15 mouse cellular contexts compared by ENCODE assay signal in the genomic region with DNA sequence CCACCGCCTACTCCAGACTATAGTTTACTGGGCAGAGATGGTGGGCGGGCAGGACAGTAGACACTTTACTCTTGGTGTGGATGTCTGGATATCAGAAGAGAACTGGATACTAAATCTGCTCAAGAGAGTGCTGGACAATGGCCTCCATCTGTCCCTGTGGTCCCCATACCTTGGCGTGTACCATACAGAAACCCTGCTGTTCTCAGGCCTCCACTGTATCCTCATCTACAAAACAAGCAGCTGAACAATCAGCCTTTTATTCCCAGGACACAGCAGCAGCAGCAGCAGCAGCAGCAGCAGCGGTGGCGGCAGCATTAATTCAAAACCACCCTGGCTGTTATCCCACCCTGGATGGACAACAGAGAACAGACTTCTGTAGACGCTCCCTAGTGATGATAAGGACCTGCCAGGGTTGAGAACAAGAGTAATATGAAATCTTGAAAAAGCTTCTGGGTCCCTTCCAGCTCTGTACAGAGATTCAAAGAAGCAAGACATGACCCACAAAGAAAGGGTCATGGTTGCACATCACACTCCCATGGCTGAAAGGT.
A peak's percentile ranks its signal among the peaks of the same experiment; 100 is the strongest.
DNase-seq lines count a peak whose midpoint lies in the region; ATAC-seq and TF ChIP-seq lines count a peak whose summit lies in the region.
"Had no signal": no experiment of that assay in that cellular context is flagged by ENCODE, and none has a peak within 500 bp of the region (broad histone marks: within the 10 kb centered on the region; RNA-seq: fewer than 3 reads in every experiment).

No protein-coding gene starts in this region.

- 51% methylated on average over 6 of the region's 6 CpGs for WGBS in forebrain, embryonic 11.5 days
- WGBS in forebrain, embryonic 10.5 days = 59% methylated on average over 6 of the region's 6 CpGs

- ATAC-seq in forebrain, embryonic 11.5 days (replicated peaks; ENCODE audit: low FRiP score) = no peak
- ATAC-seq: inflammation-experienced regulatory T-cells, adult 6 months had no signal

- H3K27me3 ChIP-seq in forebrain, embryonic 11.5 days (ENCODE audit: control insufficient read depth, insufficient read depth, low read length) = no peaks in the 10 kb centered on the region
- H3K27me3 ChIP-seq in forebrain, embryonic 10.5 days (ENCODE audit: poor library complexity, severe bottlenecking) = no peaks in the 10 kb centered on the region

- H3K9me3 ChIP-seq in forebrain, embryonic 11.5 days (ENCODE audit: control insufficient read depth, low read length) = no peaks in the 10 kb centered on the region
- no peaks in the 10 kb centered on the region for H3K9me3 ChIP-seq in forebrain, embryonic 10.5 days

- no peak overlapping the region for H3K4me3 ChIP-seq in forebrain, embryonic 11.5 days (ENCODE audit: low read depth, low read length)
- H3K4me3 ChIP-seq in forebrain, embryonic 10.5 days = no peak overlapping the region
- no peak overlapping the region for H3K4me3 ChIP-seq in layer of hippocampus, adult 2 months

- no peak overlapping the region for H3K9ac ChIP-seq in forebrain, embryonic 11.5 days (ENCODE audit: low read length)

- peak; percentile 44 for DNase-seq in forebrain, embryonic 11.5 days (ENCODE audit: low spot score)
- no peak for DNase-seq in forebrain, embryonic 10.5 days (ENCODE audit: extremely low spot score, low spot score)
- DNase-seq in layer of hippocampus, adult 2 months (ENCODE audit: low spot score in 2 of 2) = no peak
- no peak for DNase-seq in layer of hippocampus, adult 11-12 months (ENCODE audit: low spot score)
- DNase-seq in retina, postnatal 1 day = peak; percentile 35
- DNase-seq in retina, embryonic 14.5 days (ENCODE audit: low spot score) = no peak
- peak; percentile 5 to 34 for DNase-seq in lung, postnatal 4 days
- DNase-seq in thymus, postnatal 0 days (ENCODE audit: low spot score) = no peak
- DNase-seq: adrenal gland, adult 8-10 months; cerebellum, adult 2 months; kidney, adult 8-10 months; kidney, postnatal 25 days; right cerebral cortex, adult 18-20 months; thymus, adult 18-20 months had no signal

- no peaks in the 10 kb centered on the region for H3K36me3 ChIP-seq in forebrain, embryonic 11.5 days (ENCODE audit: control insufficient read depth, insufficient read depth, low read length)
- no peaks in the 10 kb centered on the region for H3K36me3 ChIP-seq in forebrain, embryonic 10.5 days (replicated peaks)

- H3K4me1 ChIP-seq in forebrain, embryonic 11.5 days (replicated peaks; ENCODE audit: control insufficient read depth, insufficient read depth, low read length) = no peaks in the 10 kb centered on the region
- peaks cover 12% of the 10 kb centered on the region; the same call in 1 of the 2 replicates for H3K4me1 ChIP-seq in forebrain, embryonic 10.5 days

- no peak for TF ChIP-seq CTCF in layer of hippocampus, adult 2 months (conservative IDR thresholded peaks at IDR 0.05)

- H3K4me2 ChIP-seq in forebrain, embryonic 11.5 days (ENCODE audit: low read depth, low read length, severe bottlenecking) = no peak overlapping the region

- H3K27ac ChIP-seq in forebrain, embryonic 11.5 days (ENCODE audit: low read depth, low read length) = no peak overlapping the region
- no peak overlapping the region for H3K27ac ChIP-seq in forebrain, embryonic 10.5 days
- H3K27ac ChIP-seq in layer of hippocampus, adult 2 months = peak overlapping the region; percentile 64

Comparison
In these comparisons a context has a peak if more than half of its experiments do, and no peak if none do; other contexts are left out.
1. DNase-seq: peak in forebrain, embryonic 11.5 days (single experiment), retina, postnatal 1 day (single experiment) and lung, postnatal 4 days (2 of 2); none in forebrain, embryonic 10.5 days (single experiment), layer of hippocampus, adult 2 months (0 of 2), layer of hippocampus, adult 11-12 months (single experiment), retina, embryonic 14.5 days (single experiment) and thymus, postnatal 0 days (single experiment).